Mouse (Mus musculus): ENCODE results near the gene Ptprm. TPM values are rescaled to one million over a fixed set of nuclear protein-coding genes. Genes with fewer than 3 reads are reported as not detected.

Gene Ptprm
- polyA plus RNA-seq, 1 experiment from 2014 or later = 1.6 TPM

- ATAC-seq (ENCODE audit: low read depth) = no peak
- Histone ChIP-seq H3K36me3 (ENCODE audit: control insufficient read depth, insufficient read depth) (no peaks in the 10 kb centered on the region), H3K4me3 (ENCODE audit: low read depth, low read length) (no peak overlapping the region), H3K4me2 (ENCODE audit: low read depth, low read length) (no peak overlapping the region), H3K4me1 (ENCODE audit: control insufficient read depth, low read depth, low read length) (no peaks in the 10 kb centered on the region), H3K27ac (ENCODE audit: low read length) (no peak overlapping the region), H3K27me3 (ENCODE audit: control insufficient read depth, insufficient read depth, low read depth, low read length) (no peaks in the 10 kb centered on the region), H3K9ac (ENCODE audit: low read depth, low read length) (no peak overlapping the region), H3K9me3 (replicated peaks; ENCODE audit: control insufficient read depth, low read length) (no peaks in the 10 kb centered on the region)
- WGBS (ENCODE audit: insufficient replicate concordance) = 68% methylated on average over 8 of the region's 8 CpGs
Measured at GRCm38 (mm10) chr17:67136421-67136820, 217.8 kb downstream of the Ptprm start.

GRCm38 (mm10) chr17:67134235-67134634 lies 220.0 kb downstream of the Ptprm start:
- H3K27me3 ChIP-seq (ENCODE audit: control insufficient read depth, insufficient read depth, low read depth, low read length) = no peaks in the 10 kb centered on the region
- no peak overlapping the region for H3K4me2 ChIP-seq (ENCODE audit: low read depth, low read length)
- no peak overlapping the region for H3K27ac ChIP-seq (ENCODE audit: low read length)
- H3K4me3 ChIP-seq (ENCODE audit: low read depth, low read length) = no peak overlapping the region
- H3K9ac ChIP-seq (ENCODE audit: low read depth, low read length) = no peak overlapping the region
- H3K9me3 ChIP-seq (replicated peaks; ENCODE audit: control insufficient read depth, low read length) = no peaks in the 10 kb centered on the region
- H3K4me1 ChIP-seq (ENCODE audit: control insufficient read depth, low read depth, low read length) = no peaks in the 10 kb centered on the region
- no peaks in the 10 kb centered on the region for H3K36me3 ChIP-seq (ENCODE audit: control insufficient read depth, insufficient read depth)
- no peak for ATAC-seq (ENCODE audit: low read depth)
- 67% methylated on average over 4 of the region's 4 CpGs for WGBS (ENCODE audit: insufficient replicate concordance)

GRCm38 (mm10) chr17:67133440-67134103 lies 220.7 kb downstream of the Ptprm start:
- Histone ChIP-seq H3K36me3 (ENCODE audit: control insufficient read depth, insufficient read depth) (no peaks in the 10 kb centered on the region), H3K27ac (ENCODE audit: low read length) (no peak overlapping the region), H3K4me1 (ENCODE audit: control insufficient read depth, low read depth, low read length) (no peaks in the 10 kb centered on the region), H3K4me2 (ENCODE audit: low read depth, low read length) (no peak overlapping the region), H3K4me3 (ENCODE audit: low read depth, low read length) (no peak overlapping the region), H3K9me3 (replicated peaks; ENCODE audit: control insufficient read depth, low read length) (no peaks in the 10 kb centered on the region), H3K27me3 (ENCODE audit: control insufficient read depth, insufficient read depth, low read depth, low read length) (no peaks in the 10 kb centered on the region), H3K9ac (ENCODE audit: low read depth, low read length) (no peak overlapping the region)
- ATAC-seq (ENCODE audit: low read depth) = peak; percentile 41; the same call in 1 of the 2 replicates
- WGBS (ENCODE audit: insufficient replicate concordance) = 22% methylated on average over 13 of the region's 13 CpGs

GRCm38 (mm10) chr17:67133026-67133425 lies 221.2 kb downstream of the Ptprm start:
- Histone ChIP-seq H3K4me1 (ENCODE audit: control insufficient read depth, low read depth, low read length) (no peaks in the 10 kb centered on the region), H3K36me3 (ENCODE audit: control insufficient read depth, insufficient read depth) (no peaks in the 10 kb centered on the region), H3K4me3 (ENCODE audit: low read depth, low read length) (no peak overlapping the region), H3K27me3 (ENCODE audit: control insufficient read depth, insufficient read depth, low read depth, low read length) (no peaks in the 10 kb centered on the region), H3K27ac (ENCODE audit: low read length) (no peak overlapping the region), H3K9ac (ENCODE audit: low read depth, low read length) (no peak overlapping the region), H3K9me3 (replicated peaks; ENCODE audit: control insufficient read depth, low read length) (no peaks in the 10 kb centered on the region), H3K4me2 (ENCODE audit: low read depth, low read length) (no peak overlapping the region)
- WGBS (ENCODE audit: insufficient replicate concordance) = 70% methylated on average over 4 of the region's 4 CpGs
- no peak for ATAC-seq (ENCODE audit: low read depth)

- H3K9ac ChIP-seq (ENCODE audit: low read depth, low read length) = no peak overlapping the region
- H3K4me2 ChIP-seq (ENCODE audit: low read depth, low read length) = no peak overlapping the region
- no peak for ATAC-seq (ENCODE audit: low read depth)
- no peaks in the 10 kb centered on the region for H3K4me1 ChIP-seq (ENCODE audit: control insufficient read depth, low read depth, low read length)
- H3K9me3 ChIP-seq (replicated peaks; ENCODE audit: control insufficient read depth, low read length) = no peaks in the 10 kb centered on the region
- no peaks in the 10 kb centered on the region for H3K27me3 ChIP-seq (ENCODE audit: control insufficient read depth, insufficient read depth, low read depth, low read length)
- no peak overlapping the region for H3K27ac ChIP-seq (ENCODE audit: low read length)
- H3K4me3 ChIP-seq (ENCODE audit: low read depth, low read length) = no peak overlapping the region
- 53% methylated on average over 7 of the region's 7 CpGs for WGBS (ENCODE audit: insufficient replicate concordance)
- H3K36me3 ChIP-seq (ENCODE audit: control insufficient read depth, insufficient read depth) = no peaks in the 10 kb centered on the region
Measured at GRCm38 (mm10) chr17:67127530-67127929, 226.7 kb downstream of the Ptprm start.

GRCm38 (mm10) chr17:67125596-67125995 lies 228.7 kb downstream of the Ptprm start:
- no peak for ATAC-seq (ENCODE audit: low read depth)
- no peaks in the 10 kb centered on the region for H3K36me3 ChIP-seq (ENCODE audit: control insufficient read depth, insufficient read depth)
- no peak overlapping the region for H3K9ac ChIP-seq (ENCODE audit: low read depth, low read length)
- H3K27ac ChIP-seq (ENCODE audit: low read length) = no peak overlapping the region
- H3K4me2 ChIP-seq (ENCODE audit: low read depth, low read length) = no peak overlapping the region
- no peaks in the 10 kb centered on the region for H3K27me3 ChIP-seq (ENCODE audit: control insufficient read depth, insufficient read depth, low read depth, low read length)
- H3K4me3 ChIP-seq (ENCODE audit: low read depth, low read length) = no peak overlapping the region
- no peaks in the 10 kb centered on the region for H3K9me3 ChIP-seq (replicated peaks; ENCODE audit: control insufficient read depth, low read length)
- 48% methylated on average over 4 of the region's 4 CpGs for WGBS (ENCODE audit: insufficient replicate concordance)
- H3K4me1 ChIP-seq (ENCODE audit: control insufficient read depth, low read depth, low read length) = no peaks in the 10 kb centered on the region

- H3K9me3 ChIP-seq (replicated peaks; ENCODE audit: control insufficient read depth, low read length) = no peaks in the 10 kb centered on the region
- ATAC-seq (ENCODE audit: low read depth) = no peak
- no peaks in the 10 kb centered on the region for H3K4me1 ChIP-seq (ENCODE audit: control insufficient read depth, low read depth, low read length)
- H3K36me3 ChIP-seq (ENCODE audit: control insufficient read depth, insufficient read depth) = no peaks in the 10 kb centered on the region
- no peak overlapping the region for H3K4me2 ChIP-seq (ENCODE audit: low read depth, low read length)
- no peak overlapping the region for H3K27ac ChIP-seq (ENCODE audit: low read length)
- WGBS (ENCODE audit: insufficient replicate concordance) = 45% methylated on average over 5 of the region's 5 CpGs
- no peak overlapping the region for H3K4me3 ChIP-seq (ENCODE audit: low read depth, low read length)
- H3K27me3 ChIP-seq (ENCODE audit: control insufficient read depth, insufficient read depth, low read depth, low read length) = no peaks in the 10 kb centered on the region
- H3K9ac ChIP-seq (ENCODE audit: low read depth, low read length) = no peak overlapping the region
Measured at GRCm38 (mm10) chr17:67124294-67124693, 230.0 kb downstream of the Ptprm start.

GRCm38 (mm10) chr17:67123722-67124121 lies 230.5 kb downstream of the Ptprm start:
- no peak for ATAC-seq (ENCODE audit: low read depth)
- H3K4me1 ChIP-seq (ENCODE audit: control insufficient read depth, low read depth, low read length) = no peaks in the 10 kb centered on the region
- no peaks in the 10 kb centered on the region for H3K27me3 ChIP-seq (ENCODE audit: control insufficient read depth, insufficient read depth, low read depth, low read length)
- no peak overlapping the region for H3K9ac ChIP-seq (ENCODE audit: low read depth, low read length)
- no peak overlapping the region for H3K4me3 ChIP-seq (ENCODE audit: low read depth, low read length)
- H3K27ac ChIP-seq (ENCODE audit: low read length) = no peak overlapping the region
- H3K36me3 ChIP-seq (ENCODE audit: control insufficient read depth, insufficient read depth) = no peaks in the 10 kb centered on the region
- no peaks in the 10 kb centered on the region for H3K9me3 ChIP-seq (replicated peaks; ENCODE audit: control insufficient read depth, low read length)
- no peak overlapping the region for H3K4me2 ChIP-seq (ENCODE audit: low read depth, low read length)
- WGBS (ENCODE audit: insufficient replicate concordance) = 65% methylated on average over 5 of the region's 5 CpGs

- H3K36me3 ChIP-seq (ENCODE audit: control insufficient read depth, insufficient read depth) = no peaks in the 10 kb centered on the region
- no peaks in the 10 kb centered on the region for H3K4me1 ChIP-seq (ENCODE audit: control insufficient read depth, low read depth, low read length)
- no peaks in the 10 kb centered on the region for H3K9me3 ChIP-seq (replicated peaks; ENCODE audit: control insufficient read depth, low read length)
- no peak for ATAC-seq (ENCODE audit: low read depth)
- H3K27me3 ChIP-seq (ENCODE audit: control insufficient read depth, insufficient read depth, low read depth, low read length) = no peaks in the 10 kb centered on the region
- no peak overlapping the region for H3K27ac ChIP-seq (ENCODE audit: low read length)
- 57% methylated on average over 5 of the region's 5 CpGs for WGBS (ENCODE audit: insufficient replicate concordance)
- H3K9ac ChIP-seq (ENCODE audit: low read depth, low read length) = no peak overlapping the region
- no peak overlapping the region for H3K4me2 ChIP-seq (ENCODE audit: low read depth, low read length)
- H3K4me3 ChIP-seq (ENCODE audit: low read depth, low read length) = no peak overlapping the region
Measured at GRCm38 (mm10) chr17:67120863-67121262, 233.4 kb downstream of the Ptprm start.
